Mouse (Mus musculus) regulatory T cell (primary cell): ENCODE results near the gene Fuom.

ENCODE experiments used
- in situ Hi-C: fragments of 300-600 bp; cut with MboI, MseI; formaldehyde crosslinking; loops from one replicate; pipeline ENCODE4 v1.15.1; 2025; ENCODE audit warnings: high pct_unique_total_duplicates

Fuom gene

GRCm38 (mm10) chr7:140111943-140112342 lies 9.7 kb upstream of the Fuom start:
- in situ Hi-C loops = no loop called here

- in situ Hi-C loops = no loop called here
Observed at GRCm38 (mm10) chr7:140104009-140104408, 1.8 kb upstream of the Fuom start.

GRCm38 (mm10) chr7:140101498-140101897 lies 743 bp downstream of the Fuom start:
- in situ Hi-C loops = no loop called here

- in situ Hi-C loops = no loop called here
Observed at GRCm38 (mm10) chr7:140098466-140098865, 3.8 kb downstream of the Fuom start.

GRCm38 (mm10) chr7:140096055-140096454 lies 6.2 kb downstream of the Fuom start:
- in situ Hi-C loops = no loop called here

- in situ Hi-C loops = no loop called here
Observed at GRCm38 (mm10) chr7:140095556-140095955, 6.7 kb downstream of the Fuom start.

GRCm38 (mm10) chr7:140094954-140095353 lies 7.3 kb downstream of the Fuom start:
- in situ Hi-C loops = no loop called here

- in situ Hi-C loops = no loop called here
Observed at GRCm38 (mm10) chr7:140092924-140093528, 9.2 kb downstream of the Fuom start, which contains the start of gene Prap1. TSS of gene Prap1 (plus strand) at chr7:140093395.

GRCm38 (mm10) chr7:140090601-140091000 lies 11.6 kb downstream of the Fuom start:
- in situ Hi-C loops = no loop called here

GRCm38 (mm10) chr7:140082242-140082678 lies 20.0 kb downstream of the Fuom start, which contains the start of gene Caly:
TSS of gene Caly (minus strand) at chr7:140082548.
- in situ Hi-C loops = loop anchor here (5.0 kb wide), 1 partner anchor 60 kb away; no protein-coding TSS in a partner anchor

- in situ Hi-C loops = loop anchor here (5.0 kb wide), 1 partner anchor 61 kb away; no protein-coding TSS in a partner anchor
Observed at GRCm38 (mm10) chr7:140081408-140082241, 20.6 kb downstream of the Fuom start.

GRCm38 (mm10) chr7:140080503-140081156 lies 21.6 kb downstream of the Fuom start:
- in situ Hi-C loops = loop anchor here (5.0 kb wide), 1 partner anchor 62 kb away; no protein-coding TSS in a partner anchor

- in situ Hi-C loops = no loop called here
Observed at GRCm38 (mm10) chr7:140078711-140079110, 23.5 kb downstream of the Fuom start.

GRCm38 (mm10) chr7:140077698-140078097 lies 24.5 kb downstream of the Fuom start:
- in situ Hi-C loops = no loop called here

- in situ Hi-C loops = no loop called here
Observed at GRCm38 (mm10) chr7:140070042-140070711, 32.1 kb downstream of the Fuom start.

GRCm38 (mm10) chr7:140067397-140067796 lies 34.8 kb downstream of the Fuom start:
- in situ Hi-C loops = no loop called here

- in situ Hi-C loops = no loop called here
Observed at GRCm38 (mm10) chr7:140063092-140063491, 39.1 kb downstream of the Fuom start.

- in situ Hi-C loops = no loop called here
Observed at GRCm38 (mm10) chr7:140062307-140062706, 39.9 kb downstream of the Fuom start.

GRCm38 (mm10) chr7:140061832-140062130 lies 40.5 kb downstream of the Fuom start:
- in situ Hi-C loops = no loop called here

GRCm38 (mm10) chr7:140060936-140061831 lies 41.1 kb downstream of the Fuom start:
- in situ Hi-C loops = no loop called here

GRCm38 (mm10) chr7:140059601-140060000 lies 42.6 kb downstream of the Fuom start:
- in situ Hi-C loops = loop anchor here (5.0 kb wide), 1 partner anchor 102 kb away; no protein-coding TSS in a partner anchor
